Mouse (Mus musculus) neural tube, embryonic 11.5 days (tissue): Measurements from ENCODE around the gene Gm5148. TPM values are rescaled to one million over a fixed set of nuclear protein-coding genes. Genes with fewer than 3 reads are reported as not detected.
A peak's percentile ranks its signal among the peaks of the same experiment; 100 is the strongest.

Experiments used
- ATAC-seq: fragments of 200-750 bp; cut with Nextera tagmentation; 2 replicates; pipeline ENCODE4 v1.8.0; 2017; ENCODE audit warnings: moderate number of reproducible peaks, mild to moderate bottlenecking, moderate TSS enrichment, moderate library complexity; ENCODE audit not compliant: insufficient read depth, low FRiP score, low TSS enrichment
- DNase-seq: peaks from one replicate; pipeline ENCODE4 v3.0.0-alpha.2; 2015; ENCODE audit warnings: low spot score
- H3K27ac ChIP-seq: fragments of 300-500 bp; sonication (generic); 2 replicates; pipeline ENCODE4 v1.5.1; 2014; ENCODE audit warnings: low read depth, mild to moderate bottlenecking, low read length
- H3K27me3 ChIP-seq: fragments of 300-500 bp; sonication (generic); 2 replicates; pipeline ENCODE4 v1.6.1; 2014; ENCODE audit warnings: mild to moderate bottlenecking, low read length, mixed read lengths; ENCODE audit not compliant: control insufficient read depth, insufficient read depth
- H3K36me3 ChIP-seq: fragments of 300-500 bp; sonication (generic); 2 replicates; pipeline ENCODE4 v1.6.1; 2014; ENCODE audit warnings: mild to moderate bottlenecking, low read length, moderate library complexity, mixed read lengths; ENCODE audit not compliant: control insufficient read depth, insufficient read depth
- H3K4me1 ChIP-seq: fragments of 300-500 bp; sonication (generic); 2 replicates; pipeline ENCODE4 v1.6.1; 2014; ENCODE audit warnings: low read length, mixed read lengths; ENCODE audit not compliant: control insufficient read depth, insufficient read depth
- H3K4me2 ChIP-seq: fragments of 300-500 bp; sonication (generic); 2 replicates; pipeline ENCODE4 v1.6.1; 2014; ENCODE audit warnings: low read depth, mild to moderate bottlenecking, moderate library complexity
- H3K4me3 ChIP-seq: fragments of 300-500 bp; sonication (generic); 2 replicates; pipeline ENCODE4 v1.5.1; 2014; ENCODE audit warnings: low read depth, low read length
- H3K9ac ChIP-seq: fragments of 300-500 bp; sonication (generic); 2 replicates; pipeline ENCODE4 v1.6.1; 2014; ENCODE audit warnings: mild to moderate bottlenecking, low read length
- H3K9me3 ChIP-seq: fragments of 300-500 bp; sonication (generic); 2 replicates; pipeline ENCODE4 v1.6.1; 2016; ENCODE audit warnings: low read length; ENCODE audit not compliant: control insufficient read depth
- WGBS: fragments of 180-500 bp; shearing (Covaris S2); extraction: QIAGEN DNeasy Blood & Tissue Kit; methylation state at CpG from one replicate; pipeline ENCODE4 v1.1.7; 2014; 5-methylcytosine and 5-hydroxymethylcytosine counted together
- polyA plus RNA-seq: library from polyadenylated mRNA; unstranded; fragments of >200 nt; fragmentation: Nextera tagmentation; extraction: Ambion mirVana; gene quantifications from 2 replicates; pipeline ENCODE4 v1.2.1, GENCODE M21; 2014

The Gm5148 gene
- polyA plus RNA-seq, 1 experiment from 2014 or later = 3.2 TPM

DNA sequence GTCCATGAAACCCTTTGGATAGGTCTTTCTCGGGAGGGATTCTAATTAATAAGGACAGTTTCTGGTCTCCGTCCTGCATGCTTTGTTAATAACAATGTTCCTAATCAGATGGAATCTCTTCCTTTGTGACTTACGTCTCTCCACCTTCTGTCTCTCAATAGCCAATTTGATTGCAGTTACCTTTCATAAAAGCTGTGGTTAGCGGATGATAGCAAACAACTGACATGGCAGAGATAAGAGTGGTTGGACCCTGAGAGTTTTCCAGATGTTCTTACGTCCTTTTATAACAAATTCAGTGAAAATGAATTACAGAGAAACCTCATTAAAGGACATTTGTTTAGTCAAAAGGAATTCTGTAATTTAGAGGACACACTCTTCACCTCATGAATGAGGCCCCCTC is 37.5 kb upstream of the Gm5148 start:
- Histone ChIP-seq H3K4me3 (no peak overlapping the region), H3K36me3 (no peaks in the 10 kb centered on the region), H3K9me3 (no peaks in the 10 kb centered on the region), H3K27ac (no peak overlapping the region), H3K4me1 (0 out of 2 replicates have a peak, but pooled peaks cover 3% of the 10 kb centered on the region), H3K4me2 (no peak overlapping the region), H3K9ac (no peak overlapping the region), H3K27me3 (0 out of 2 replicates have a peak, but pooled peaks cover 2% of the 10 kb centered on the region)
- DNase-seq = no peak
- ATAC-seq = no peak
- WGBS = 81% methylated on average over 5 of the region's 5 CpGs

DNA sequence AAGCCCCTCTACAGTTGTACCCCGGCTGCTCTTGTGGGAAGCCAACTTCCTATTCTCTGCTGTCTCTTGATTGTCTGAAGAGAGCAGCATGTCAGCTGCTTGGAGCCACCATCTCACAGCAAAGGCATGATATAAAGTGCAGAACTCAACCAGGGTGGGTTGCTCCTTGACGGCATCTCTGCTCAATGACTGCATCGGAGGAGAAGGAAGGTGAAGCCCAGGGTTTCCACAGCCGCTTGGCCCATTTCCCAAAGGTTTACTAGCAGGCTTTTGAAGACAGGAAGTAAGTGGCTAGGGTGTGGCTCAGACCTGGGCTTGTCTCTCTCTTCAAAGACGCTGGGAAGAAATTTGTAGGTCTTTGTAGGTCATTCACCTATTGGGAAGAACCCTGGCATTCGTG is 36.6 kb upstream of the Gm5148 start:
- Histone ChIP-seq H3K4me3 (no peak overlapping the region), H3K4me2 (no peak overlapping the region), H3K9me3 (no peaks in the 10 kb centered on the region), H3K27ac (no peak overlapping the region), H3K36me3 (no peaks in the 10 kb centered on the region), H3K9ac (no peak overlapping the region), H3K4me1 (0 out of 2 replicates have a peak, but pooled peaks cover 3% of the 10 kb centered on the region), H3K27me3 (0 out of 2 replicates have a peak, but pooled peaks cover 2% of the 10 kb centered on the region)
- ATAC-seq = no peak
- no peak for DNase-seq
- 82% methylated on average over 6 of the region's 6 CpGs for WGBS

DNA sequence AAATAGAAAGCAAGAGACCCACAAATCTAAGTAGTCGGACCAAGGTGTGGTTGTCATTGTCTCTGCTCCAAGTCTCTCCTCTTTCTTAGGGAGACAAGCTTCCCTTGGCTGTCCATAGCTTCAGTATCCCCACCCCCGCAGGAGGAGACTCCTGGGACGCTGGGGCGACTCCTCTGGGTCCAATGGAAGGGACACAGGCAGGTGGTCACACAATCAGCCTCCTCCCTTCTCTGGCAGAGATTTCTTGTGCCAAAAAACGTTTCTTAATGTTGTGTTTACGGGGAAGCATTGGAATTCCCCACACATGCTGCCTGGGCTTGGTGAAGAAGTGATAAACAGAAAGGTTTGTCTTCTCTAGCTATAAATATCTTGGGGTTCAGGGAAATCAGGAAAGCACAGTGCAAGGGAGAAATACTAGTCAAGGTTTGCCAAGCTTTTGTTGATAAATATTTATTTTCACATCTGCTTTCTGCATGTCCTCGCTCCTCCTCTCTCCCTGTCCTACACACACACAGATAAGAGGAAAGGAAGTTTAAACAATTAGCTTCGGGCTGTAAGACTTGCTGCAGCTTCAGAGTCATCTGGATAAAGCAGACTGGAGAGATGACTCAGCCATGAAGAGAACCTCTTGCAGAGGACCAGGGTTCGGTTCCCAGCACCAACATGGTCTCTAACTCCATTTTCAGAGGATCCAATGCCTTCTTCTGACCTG is 34.5 kb upstream of the Gm5148 start:
- no peak overlapping the region for H3K27ac ChIP-seq
- 47% methylated on average over 9 of the region's 9 CpGs for WGBS

DNA sequence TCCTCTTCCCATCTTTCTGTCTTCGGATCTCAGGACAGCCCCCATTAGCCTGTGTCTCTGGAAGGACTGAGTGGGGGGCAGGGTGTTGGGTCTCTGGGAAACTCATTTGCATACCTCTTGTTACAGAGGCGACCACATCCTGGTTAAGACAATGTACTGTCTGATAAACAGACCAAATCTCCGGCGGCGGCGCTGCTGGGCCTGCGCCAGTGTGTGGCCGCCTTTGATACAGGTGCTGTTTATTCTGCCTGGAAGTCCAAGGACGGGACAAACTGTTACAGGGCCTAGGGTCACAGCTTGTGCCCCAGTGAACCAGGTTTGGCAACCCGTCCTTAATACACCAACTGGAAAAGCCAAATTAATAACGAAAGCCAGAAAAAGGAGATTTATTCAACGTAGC is 33.8 kb upstream of the Gm5148 start:
- peak overlapping the region; percentile 19; the same call in 1 of the 2 replicates for H3K9ac ChIP-seq
- no peaks in the 10 kb centered on the region for H3K9me3 ChIP-seq
- DNase-seq (peak; percentile 53), ATAC-seq (peak; percentile 86)
- H3K4me1 ChIP-seq = 0 out of 2 replicates have a peak, but pooled peaks cover 3% of the 10 kb centered on the region
- H3K36me3 ChIP-seq = no peaks in the 10 kb centered on the region
- no peak overlapping the region for H3K27ac ChIP-seq
- WGBS = 4% methylated on average over 12 of the region's 12 CpGs
- 0 out of 2 replicates have a peak, but pooled peaks cover 2% of the 10 kb centered on the region for H3K27me3 ChIP-seq
- no peak overlapping the region for H3K4me3 ChIP-seq
- 0 out of 2 replicates have a peak overlapping the region, but pooled peaks have one; percentile 14 for H3K4me2 ChIP-seq

More for the DNA sequence above, 34.5 kb upstream of the Gm5148 start:
- ATAC-seq (no peak; the same call in 1 of the 2 replicates), DNase-seq (no peak)
- Histone ChIP-seq H3K27me3 (0 out of 2 replicates have a peak, but pooled peaks cover 2% of the 10 kb centered on the region), H3K9me3 (no peaks in the 10 kb centered on the region), H3K4me3 (no peak overlapping the region), H3K36me3 (no peaks in the 10 kb centered on the region), H3K4me2 (no peak overlapping the region), H3K4me1 (0 out of 2 replicates have a peak, but pooled peaks cover 3% of the 10 kb centered on the region), H3K9ac (no peak overlapping the region)

DNA sequence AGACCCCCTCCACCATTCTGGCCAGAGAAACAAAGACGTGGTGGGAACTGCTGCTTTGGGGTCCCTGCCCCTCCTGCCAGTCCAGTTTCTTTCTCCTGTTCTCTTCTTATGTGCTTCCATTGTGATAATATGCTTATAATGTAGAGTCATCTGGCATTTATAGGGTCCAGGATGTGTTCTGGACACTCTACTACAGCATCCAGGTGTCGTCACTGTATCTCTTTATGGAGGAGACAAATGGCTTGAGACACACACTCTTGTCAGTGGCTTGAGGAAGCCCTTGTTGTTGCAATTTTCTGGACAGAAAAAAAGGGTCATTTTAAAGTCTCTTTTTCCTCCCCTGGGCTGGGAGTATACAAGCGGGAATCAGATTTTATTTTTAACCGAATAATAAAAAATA is 33.3 kb upstream of the Gm5148 start:
- 24% methylated on average over 4 of the region's 4 CpGs for WGBS
- H3K36me3 ChIP-seq = no peaks in the 10 kb centered on the region
- no peak overlapping the region for H3K4me2 ChIP-seq
- no peak overlapping the region for H3K9ac ChIP-seq
- 0 out of 2 replicates have a peak, but pooled peaks cover 3% of the 10 kb centered on the region for H3K4me1 ChIP-seq
- 0 out of 2 replicates have a peak, but pooled peaks cover 2% of the 10 kb centered on the region for H3K27me3 ChIP-seq
- DNase-seq = no peak
- H3K9me3 ChIP-seq = no peaks in the 10 kb centered on the region
- no peak for ATAC-seq
- no peak overlapping the region for H3K4me3 ChIP-seq
- H3K27ac ChIP-seq = no peak overlapping the region

DNA sequence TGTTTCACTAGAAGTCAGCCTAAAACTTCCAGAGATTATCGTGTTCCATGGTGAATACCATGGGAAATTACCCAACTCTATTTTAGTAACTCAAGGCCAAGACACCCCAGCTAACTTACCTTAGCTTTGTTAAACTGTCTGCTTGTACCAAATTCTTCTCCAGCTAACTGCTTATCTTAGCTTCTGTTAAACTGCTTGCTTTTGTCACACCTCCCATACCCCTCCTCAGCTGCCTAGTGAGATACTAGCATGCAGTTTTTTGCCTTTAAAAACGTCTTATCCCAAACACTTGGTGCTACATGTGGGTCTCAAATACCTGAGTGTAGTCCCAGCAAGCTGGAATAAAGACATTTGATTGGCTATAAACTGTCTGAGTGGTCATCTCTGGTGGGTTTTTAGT is 31.7 kb upstream of the Gm5148 start:
- Histone ChIP-seq H3K36me3 (no peaks in the 10 kb centered on the region), H3K4me3 (no peak overlapping the region), H3K9ac (no peak overlapping the region), H3K27me3 (0 out of 2 replicates have a peak, but pooled peaks cover 2% of the 10 kb centered on the region), H3K4me1 (0 out of 2 replicates have a peak, but pooled peaks cover 3% of the 10 kb centered on the region), H3K9me3 (no peaks in the 10 kb centered on the region), H3K27ac (no peak overlapping the region), H3K4me2 (no peak overlapping the region)
- 71% methylated on average over 2 of the region's 2 CpGs for WGBS
- ATAC-seq (no peak), DNase-seq (no peak)

DNA sequence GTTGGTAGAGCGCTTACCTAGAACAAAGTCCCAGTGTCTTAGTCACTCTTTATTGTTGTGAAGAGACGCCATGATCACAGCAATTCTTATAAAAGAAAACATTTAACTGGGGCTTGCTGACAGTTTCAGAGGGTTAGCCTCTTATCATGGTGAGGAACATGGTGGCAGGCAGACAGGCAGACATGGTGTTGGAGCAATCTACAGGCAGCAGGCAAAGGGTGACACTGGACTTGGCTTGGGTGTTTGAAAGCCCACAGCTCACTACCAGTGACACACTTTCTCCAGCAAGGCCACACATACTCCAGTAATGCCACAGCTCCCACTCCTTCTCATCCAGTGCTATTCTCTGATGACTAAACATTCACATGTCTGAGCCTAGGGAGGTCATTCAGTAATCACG is 30.3 kb upstream of the Gm5148 start:
- no peak overlapping the region for H3K4me2 ChIP-seq
- 0 out of 2 replicates have a peak, but pooled peaks cover 2% of the 10 kb centered on the region for H3K27me3 ChIP-seq
- ATAC-seq = no peak
- DNase-seq = no peak
- no peak overlapping the region for H3K9ac ChIP-seq
- no peaks in the 10 kb centered on the region for H3K36me3 ChIP-seq
- no peak overlapping the region for H3K27ac ChIP-seq
- WGBS = 89% methylated on average over 3 of the region's 3 CpGs
- H3K4me1 ChIP-seq = 0 out of 2 replicates have a peak, but pooled peaks cover 3% of the 10 kb centered on the region
- H3K9me3 ChIP-seq = no peaks in the 10 kb centered on the region
- H3K4me3 ChIP-seq = no peak overlapping the region

DNA sequence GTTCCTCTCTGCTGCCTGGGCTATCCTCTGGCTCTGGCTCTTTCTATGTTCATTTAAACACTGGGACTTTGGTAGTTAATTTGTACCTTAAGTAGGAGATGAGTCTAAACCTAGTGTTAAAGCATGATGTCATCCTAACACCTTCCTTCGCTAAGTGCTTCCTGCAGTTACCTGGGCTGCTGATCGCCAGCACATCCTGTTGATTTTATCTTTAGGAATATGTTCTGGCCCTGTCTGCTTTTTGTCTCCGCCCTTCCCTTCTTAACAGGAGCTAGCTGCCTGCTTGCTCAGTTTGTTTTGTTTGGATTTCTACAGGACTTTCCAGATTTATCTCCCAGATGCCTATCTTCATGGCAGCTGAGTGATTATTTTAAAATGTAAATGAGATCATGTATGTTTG is 28.9 kb upstream of the Gm5148 start:
- Histone ChIP-seq H3K4me2 (no peak overlapping the region), H3K4me1 (0 out of 2 replicates have a peak, but pooled peaks cover 2% of the 10 kb centered on the region), H3K9me3 (no peaks in the 10 kb centered on the region), H3K9ac (no peak overlapping the region), H3K27me3 (no peaks in the 10 kb centered on the region), H3K27ac (no peak overlapping the region), H3K4me3 (no peak overlapping the region), H3K36me3 (no peaks in the 10 kb centered on the region)
- 89% methylated on average over 3 of the region's 3 CpGs for WGBS
- ATAC-seq (no peak), DNase-seq (no peak)
